Mouse (Mus musculus) forebrain, embryonic 12.5 days (tissue): ENCODE results near the gene Nicn1. TPM values are rescaled to one million over a fixed set of nuclear protein-coding genes. Genes with fewer than 3 reads are reported as not detected.
"Not testable (repeated sequence)": the region's sequence is repeated elsewhere in the genome, so short reads cannot be mapped to it uniquely, and the experiment has no call there.

Source experiments
- ATAC-seq: fragments of 200-750 bp; cut with Nextera tagmentation; 2 replicates; pipeline ENCODE4 v1.8.0; 2017; ENCODE audit warnings: moderate TSS enrichment; ENCODE audit not compliant: low FRiP score
- H3K27ac ChIP-seq: fragments of 300-500 bp; sonication (generic); 2 replicates; pipeline ENCODE4 v1.5.1; 2016; ENCODE audit warnings: mild to moderate bottlenecking
- H3K27me3 ChIP-seq: fragments of 300-500 bp; sonication (generic); 2 replicates; pipeline ENCODE4 v1.6.1; 2016; ENCODE audit warnings: mild to moderate bottlenecking
- H3K36me3 ChIP-seq: fragments of 300-500 bp; sonication (generic); replicated peaks from 2 replicates; pipeline ENCODE4 v1.6.1; 2016; ENCODE audit warnings: mild to moderate bottlenecking
- H3K4me1 ChIP-seq: fragments of 300-500 bp; sonication (generic); 2 replicates; pipeline ENCODE4 v1.6.1; 2016
- H3K4me2 ChIP-seq: fragments of 300-500 bp; sonication (generic); 2 replicates; pipeline ENCODE4 v1.6.1; 2016; ENCODE audit warnings: mild to moderate bottlenecking, moderate library complexity
- H3K4me3 ChIP-seq: fragments of 300-500 bp; sonication (generic); replicated peaks from 2 replicates; pipeline ENCODE4 v1.5.1; 2016; ENCODE audit warnings: mild to moderate bottlenecking
- H3K9ac ChIP-seq: fragments of 300-500 bp; sonication (generic); 2 replicates; pipeline ENCODE4 v1.6.1; 2016; ENCODE audit warnings: mild to moderate bottlenecking
- H3K9me3 ChIP-seq: fragments of 300-500 bp; sonication (generic); 2 replicates; pipeline ENCODE4 v1.6.1; 2016
- whole genome bisulfite sequencing: fragments of 180-500 bp; shearing (Covaris S2); methylation state at CpG from one replicate; pipeline ENCODE4 v1.1.7; 2016; 5-methylcytosine and 5-hydroxymethylcytosine counted together
- polyA plus RNA-seq: library from polyadenylated mRNA; unstranded; fragments of >200 nt; fragmentation: Nextera tagmentation; extraction: Ambion mirVana; gene quantifications from 2 replicates; pipeline ENCODE4 v1.2.1, GENCODE M21; 2016

Nicn1 gene
- polyA plus RNA-seq, 1 experiment from 2014 or later: 65.0 TPM

- no peak overlapping the region for H3K4me2 ChIP-seq
- H3K4me3 ChIP-seq: no peak overlapping the region
- no peak overlapping the region for H3K27ac ChIP-seq
- ATAC-seq: no peak
- no peaks in the 10 kb centered on the region for H3K27me3 ChIP-seq
- 95% methylated on average over 3 of the region's 3 CpGs for WGBS
- peaks cover 21% of the 10 kb centered on the region for H3K36me3 ChIP-seq
- no peaks in the 10 kb centered on the region for H3K9me3 ChIP-seq
- no peaks in the 10 kb centered on the region for H3K4me1 ChIP-seq
- no peak overlapping the region for H3K9ac ChIP-seq
Measured at GRCm38 (mm10) chr9:108317572-108317971, 27.3 kb downstream of the Nicn1 start.

GRCm38 (mm10) chr9:108318462-108318861 lies 28.2 kb downstream of the Nicn1 start:
- Histone ChIP-seq H3K27me3 (no peaks in the 10 kb centered on the region), H3K9ac (no peak overlapping the region), H3K4me3 (no peak overlapping the region), H3K4me2 (no peak overlapping the region), H3K9me3 (no peaks in the 10 kb centered on the region), H3K36me3 (peaks cover 21% of the 10 kb centered on the region), H3K4me1 (no peaks in the 10 kb centered on the region), H3K27ac (no peak overlapping the region)
- ATAC-seq: no peak
- 80% methylated on average over 2 of the region's 2 CpGs for WGBS

GRCm38 (mm10) chr9:108322054-108322453 lies 31.8 kb downstream of the Nicn1 start:
- H3K4me1 ChIP-seq, H3K4me2 ChIP-seq, H3K4me3 ChIP-seq, H3K27me3 ChIP-seq, H3K27ac ChIP-seq, H3K9ac ChIP-seq, H3K9me3 ChIP-seq, ATAC-seq: not testable (repeated sequence)
- WGBS: 93% methylated on average over 7 of the region's 7 CpGs
- H3K36me3 ChIP-seq: peaks cover 20% of the 10 kb centered on the region

GRCm38 (mm10) chr9:108324784-108325183 lies 34.6 kb downstream of the Nicn1 start:
- Histone ChIP-seq H3K27me3 (no peaks in the 10 kb centered on the region), H3K9ac (no peak overlapping the region), H3K27ac (no peak overlapping the region), H3K36me3 (peaks cover 45% of the 10 kb centered on the region), H3K4me2 (no peak overlapping the region), H3K4me1 (no peaks in the 10 kb centered on the region), H3K9me3 (no peaks in the 10 kb centered on the region), H3K4me3 (no peak overlapping the region)
- no peak for ATAC-seq
- WGBS: 95% methylated on average over 1 of the region's 1 CpGs

GRCm38 (mm10) chr9:108325811-108326210 lies 35.6 kb downstream of the Nicn1 start:
- Histone ChIP-seq H3K4me3 (no peak overlapping the region), H3K4me2 (no peak overlapping the region), H3K9ac (no peak overlapping the region), H3K27ac (no peak overlapping the region), H3K36me3 (peaks cover 51% of the 10 kb centered on the region), H3K4me1 (no peaks in the 10 kb centered on the region), H3K9me3 (no peaks in the 10 kb centered on the region), H3K27me3 (no peaks in the 10 kb centered on the region)
- 98% methylated on average over 2 of the region's 2 CpGs for WGBS
- no peak for ATAC-seq

GRCm38 (mm10) chr9:108337848-108338550 lies 47.8 kb downstream of the Nicn1 start:
- WGBS: 71% methylated on average over 10 of the region's 10 CpGs
- H3K27me3 ChIP-seq: no peaks in the 10 kb centered on the region
- 0 out of 2 replicates have a peak overlapping the region, but pooled peaks have one; percentile 93 for H3K9ac ChIP-seq
- ATAC-seq: no peak
- peaks cover 20% of the 10 kb centered on the region for H3K4me1 ChIP-seq
- H3K4me2 ChIP-seq: peak overlapping the region; percentile 83
- no peaks in the 10 kb centered on the region for H3K9me3 ChIP-seq
- peaks cover 34% of the 10 kb centered on the region for H3K36me3 ChIP-seq
- H3K4me3 ChIP-seq: no peak overlapping the region
- peak overlapping the region; percentile 86 for H3K27ac ChIP-seq

GRCm38 (mm10) chr9:108338551-108338885 lies 48.3 kb downstream of the Nicn1 start:
- Histone ChIP-seq H3K9me3 (no peaks in the 10 kb centered on the region), H3K4me3 (peak overlapping the region; percentile 80), H3K27ac (peak overlapping the region; percentile 86), H3K27me3 (no peaks in the 10 kb centered on the region), H3K4me1 (peaks cover 20% of the 10 kb centered on the region), H3K36me3 (peaks cover 30% of the 10 kb centered on the region), H3K9ac (peak overlapping the region; percentile 93), H3K4me2 (peak overlapping the region; percentile 83)
- WGBS: 30% methylated on average over 6 of the region's 6 CpGs
- ATAC-seq: no peak; the same call in 1 of the 2 replicates

- no peaks in the 10 kb centered on the region for H3K27me3 ChIP-seq
- peak within 1 kb of the TSS; percentile 86 for H3K27ac ChIP-seq
- peaks cover 20% of the 10 kb centered on the region for H3K4me1 ChIP-seq
- peaks cover 24% of the 10 kb centered on the region for H3K36me3 ChIP-seq
- 1% methylated on average over 49 of the region's 49 CpGs for WGBS
- no peaks in the 10 kb centered on the region for H3K9me3 ChIP-seq
- peak within 1 kb of the TSS; percentile 80 for H3K4me3 ChIP-seq
- H3K9ac ChIP-seq: peak within 1 kb of the TSS; percentile 93
- peak; percentile 98 for ATAC-seq
- H3K4me2 ChIP-seq: peak within 1 kb of the TSS; percentile 83
Measured at GRCm38 (mm10) chr9:108338886-108339781, 48.9 kb downstream of the Nicn1 start, which contains the start of gene Gpx1. Gpx1 (plus strand) TSS chr9:108338903.

- Histone ChIP-seq H3K9me3 (no peaks in the 10 kb centered on the region), H3K4me2 (peak overlapping the region; percentile 83), H3K27ac (peak overlapping the region; percentile 86), H3K27me3 (no peaks in the 10 kb centered on the region), H3K36me3 (peaks cover 17% of the 10 kb centered on the region), H3K9ac (peak overlapping the region; percentile 93), H3K4me1 (peaks cover 20% of the 10 kb centered on the region), H3K4me3 (peak overlapping the region; percentile 80)
- ATAC-seq: no peak
- 18% methylated on average over 20 of the region's 20 CpGs for WGBS
Measured at GRCm38 (mm10) chr9:108339886-108340257, 49.6 kb downstream of the Nicn1 start.

- peaks cover 20% of the 10 kb centered on the region for H3K4me1 ChIP-seq
- H3K36me3 ChIP-seq: peaks cover 11% of the 10 kb centered on the region
- WGBS: 70% methylated on average over 10 of the region's 10 CpGs
- no peak for ATAC-seq
- H3K4me2 ChIP-seq: peak overlapping the region; percentile 83
- H3K9ac ChIP-seq: peak overlapping the region; percentile 93
- peak overlapping the region; percentile 80 for H3K4me3 ChIP-seq
- H3K27ac ChIP-seq: peak overlapping the region; percentile 86; the same call in 1 of the 2 replicates
- H3K27me3 ChIP-seq: no peaks in the 10 kb centered on the region
- no peaks in the 10 kb centered on the region for H3K9me3 ChIP-seq
Measured at GRCm38 (mm10) chr9:108340258-108341138, 50.3 kb downstream of the Nicn1 start.

- no peaks in the 10 kb centered on the region for H3K27me3 ChIP-seq
- H3K4me2 ChIP-seq: no peak overlapping the region
- peaks cover 20% of the 10 kb centered on the region for H3K4me1 ChIP-seq
- H3K9ac ChIP-seq: no peak overlapping the region
- 90% methylated on average over 5 of the region's 5 CpGs for WGBS
- H3K9me3 ChIP-seq: no peaks in the 10 kb centered on the region
- no peak overlapping the region for H3K4me3 ChIP-seq
- 0 out of 2 replicates have a peak overlapping the region, but pooled peaks have one; percentile 15 for H3K27ac ChIP-seq
- no peak for ATAC-seq
- peaks cover 6% of the 10 kb centered on the region for H3K36me3 ChIP-seq
Measured at GRCm38 (mm10) chr9:108341139-108341475, 50.9 kb downstream of the Nicn1 start.

- Histone ChIP-seq H3K4me3 (no peak overlapping the region), H3K36me3 (peaks cover 3% of the 10 kb centered on the region; the same call in 1 of the 2 replicates), H3K4me1 (peaks cover 23% of the 10 kb centered on the region), H3K27me3 (no peaks in the 10 kb centered on the region), H3K9ac (no peak overlapping the region; the same call in 1 of the 2 replicates), H3K9me3 (no peaks in the 10 kb centered on the region), H3K4me2 (no peak overlapping the region), H3K27ac (no peak overlapping the region)
- no peak for ATAC-seq
Measured at GRCm38 (mm10) chr9:108341801-108342200, 51.6 kb downstream of the Nicn1 start.
